Mouse (Mus musculus) macrophage (primary cell): ENCODE results near the gene Lyrm7. TPM values are rescaled to one million over a fixed set of nuclear protein-coding genes. Genes with fewer than 3 reads are reported as not detected.
A peak's percentile ranks its signal among the peaks of the same experiment; 100 is the strongest.

Experiments used
- H3K27ac ChIP-seq: fragments of 350-480 bp; formaldehyde crosslinking; 2 replicates; pipeline ENCODE4 v1.9.0; 2021
- H3K36me3 ChIP-seq: fragments of 350-480 bp; formaldehyde crosslinking; 2 replicates; pipeline ENCODE4 v1.9.0; 2021; ENCODE audit errors: inconsistent target
- H3K4me3 ChIP-seq: fragments of 350-480 bp; formaldehyde crosslinking; 2 replicates; pipeline ENCODE4 v1.9.0; 2021; ENCODE audit errors: inconsistent target
- H3K79me2 ChIP-seq: fragments of 350-480 bp; formaldehyde crosslinking; 2 replicates; pipeline ENCODE4 v1.9.0; 2021; ENCODE audit errors: inconsistent target
- WGBS: methylation state at CpG from one replicate; pipeline ENCODE4 v1.1.7; 2026; ENCODE audit warnings: inconsistent platforms; ENCODE audit not compliant: missing documents; 5-methylcytosine and 5-hydroxymethylcytosine counted together
- polyA plus RNA-seq: library from polyadenylated mRNA; stranded (reverse); fragments of 250-400 nt; gene quantifications from 3 replicates; pipeline ENCODE4 v1.2.4, GENCODE M21; 2018; ENCODE audit warnings: inconsistent platforms

Gene Lyrm7
- polyA plus RNA-seq, 1 experiment from 2014 or later = 3.3 TPM

DNA sequence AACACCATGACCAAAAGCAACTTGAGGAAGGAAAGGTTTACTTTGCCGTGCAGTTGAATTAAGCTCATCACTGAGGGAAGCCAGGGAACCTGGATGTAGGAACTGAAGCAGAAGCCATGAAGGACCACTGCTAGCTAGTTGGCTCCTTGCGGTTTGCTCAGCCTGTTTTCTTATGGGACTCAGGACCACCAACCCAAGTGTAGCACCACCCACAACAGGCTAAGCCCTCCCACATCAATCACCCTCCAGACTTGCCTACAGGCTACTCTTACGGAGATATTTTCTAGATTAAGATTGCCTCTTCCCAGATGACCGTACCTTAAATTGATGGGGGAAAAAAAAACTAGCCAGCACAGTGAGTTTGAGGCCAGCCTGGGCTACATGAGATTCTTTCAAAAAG lies 48.4 kb downstream of the Lyrm7 start:
- H3K27ac ChIP-seq = peak overlapping the region; percentile 63
- H3K4me3 ChIP-seq = no peak overlapping the region
- H3K36me3 ChIP-seq = no peaks in the 10 kb centered on the region
- WGBS = 83% methylated on average over 4 of the region's 4 CpGs
- H3K79me2 ChIP-seq = no peaks in the 10 kb centered on the region

DNA sequence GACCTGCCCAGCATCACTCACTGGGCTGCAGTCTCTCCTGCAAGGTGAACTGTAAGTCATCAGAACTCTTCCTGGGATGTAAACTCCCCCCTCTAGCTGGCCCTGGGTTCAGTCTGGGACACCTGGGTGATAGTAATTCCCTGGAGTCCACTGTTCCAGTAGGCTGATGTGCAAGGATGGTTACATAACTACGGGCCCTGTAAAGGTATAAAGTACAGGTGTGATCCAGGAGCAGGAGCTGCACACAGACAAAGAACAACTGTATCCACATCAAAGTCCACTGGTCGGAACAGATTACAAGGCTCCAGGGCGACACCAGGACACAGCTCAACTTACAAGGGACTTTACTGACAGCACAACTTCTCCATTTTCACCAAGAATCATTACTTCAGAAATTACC lies 49.7 kb downstream of the Lyrm7 start:
- WGBS = 78% methylated on average over 3 of the region's 3 CpGs
- no peak overlapping the region for H3K27ac ChIP-seq
- no peaks in the 10 kb centered on the region for H3K79me2 ChIP-seq
- H3K36me3 ChIP-seq = no peaks in the 10 kb centered on the region
- H3K4me3 ChIP-seq = no peak overlapping the region

DNA sequence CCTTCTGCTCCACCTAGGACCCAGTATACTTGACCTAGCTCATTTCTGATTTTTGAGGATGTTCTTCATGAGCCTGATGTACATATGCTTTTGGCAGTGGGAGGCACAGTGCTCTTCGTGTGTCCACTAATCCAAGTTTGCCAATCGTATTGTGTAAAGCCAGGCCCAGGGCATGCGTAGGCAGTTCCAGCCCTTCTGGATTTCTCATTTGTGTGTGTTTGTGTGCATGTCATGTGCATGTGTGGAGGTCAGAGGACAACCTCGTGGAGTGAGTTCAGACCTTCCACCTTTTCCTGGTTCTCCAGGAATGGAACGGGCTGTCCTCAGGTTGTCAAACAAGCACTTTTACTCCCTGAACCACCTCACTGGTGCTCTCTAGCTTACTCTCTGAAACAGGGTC lies 51.1 kb downstream of the Lyrm7 start:
- H3K36me3 ChIP-seq = no peaks in the 10 kb centered on the region
- 94% methylated on average over 5 of the region's 5 CpGs for WGBS
- no peaks in the 10 kb centered on the region for H3K79me2 ChIP-seq
- no peak overlapping the region for H3K4me3 ChIP-seq
- no peak overlapping the region for H3K27ac ChIP-seq

DNA sequence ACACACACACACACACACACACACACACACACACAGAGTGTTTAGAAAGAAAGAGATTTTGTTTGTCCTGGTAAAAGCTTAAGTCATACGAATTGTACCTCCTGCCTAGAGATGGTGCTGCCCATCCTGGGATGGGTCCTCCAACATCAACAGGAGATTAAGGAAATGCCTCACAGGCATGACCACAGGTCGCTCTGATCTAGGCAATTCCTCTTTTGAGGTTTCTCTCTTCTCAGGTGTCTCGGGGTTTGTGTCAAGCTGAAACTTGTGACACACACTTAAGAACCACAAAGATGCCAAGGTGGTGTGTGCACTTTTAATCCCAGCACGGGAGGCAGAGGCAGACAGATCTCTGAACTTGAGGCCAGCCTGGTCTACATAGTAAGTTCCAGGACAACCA lies 52.5 kb downstream of the Lyrm7 start:
- no peak overlapping the region for H3K4me3 ChIP-seq
- H3K79me2 ChIP-seq = no peaks in the 10 kb centered on the region
- 20% methylated on average over 4 of the region's 4 CpGs for WGBS
- peak overlapping the region; percentile 89 for H3K27ac ChIP-seq
- no peaks in the 10 kb centered on the region for H3K36me3 ChIP-seq

DNA sequence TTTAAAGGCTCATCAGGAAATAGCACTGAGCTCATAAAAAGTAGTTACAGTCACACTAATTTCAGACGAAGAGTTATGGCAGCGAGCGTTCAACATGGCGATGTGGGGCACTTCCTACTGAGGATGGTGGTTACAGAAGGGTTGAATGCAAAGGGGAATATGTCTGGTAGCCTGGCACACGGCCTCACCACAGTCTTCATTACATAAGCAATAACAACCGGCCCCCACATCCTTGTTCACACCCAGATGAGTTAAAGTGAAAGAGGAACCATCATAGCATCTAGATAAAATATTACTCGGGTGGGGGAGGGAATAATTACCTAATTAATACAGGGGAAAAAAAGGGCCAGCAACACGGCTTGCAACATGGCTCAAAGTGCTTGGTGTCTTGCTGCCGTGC lies 53.0 kb downstream of the Lyrm7 start:
- no peaks in the 10 kb centered on the region for H3K79me2 ChIP-seq
- 1% methylated on average over 9 of the region's 9 CpGs for WGBS
- peak overlapping the region; percentile 89 for H3K27ac ChIP-seq
- no peaks in the 10 kb centered on the region for H3K36me3 ChIP-seq
- H3K4me3 ChIP-seq = no peak overlapping the region

DNA sequence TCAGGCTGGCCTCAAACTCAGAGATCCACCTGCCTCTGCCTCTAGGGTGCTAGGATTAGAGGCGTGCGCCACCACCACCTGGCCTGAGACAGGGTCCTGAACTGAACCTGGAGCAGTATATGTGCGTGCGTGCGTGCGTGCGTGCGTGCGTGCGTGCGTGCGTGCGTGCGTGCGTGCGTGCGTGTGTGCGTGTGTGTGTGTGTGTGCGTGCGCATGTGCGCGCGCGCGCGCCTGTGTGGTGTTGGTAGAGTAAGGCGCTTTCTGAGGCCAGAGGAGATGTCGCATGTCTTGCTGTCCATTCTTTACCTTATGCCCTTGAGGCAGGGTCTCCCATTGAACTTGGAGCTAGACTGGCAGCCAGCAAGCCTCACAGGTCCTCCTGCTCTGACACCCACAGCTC lies 53.8 kb downstream of the Lyrm7 start:
- Histone ChIP-seq H3K36me3 (no peaks in the 10 kb centered on the region), H3K27ac (peak overlapping the region; percentile 89), H3K79me2 (no peaks in the 10 kb centered on the region), H3K4me3 (no peak overlapping the region)
- WGBS = 95% methylated on average over 13 of the region's 28 CpGs

DNA sequence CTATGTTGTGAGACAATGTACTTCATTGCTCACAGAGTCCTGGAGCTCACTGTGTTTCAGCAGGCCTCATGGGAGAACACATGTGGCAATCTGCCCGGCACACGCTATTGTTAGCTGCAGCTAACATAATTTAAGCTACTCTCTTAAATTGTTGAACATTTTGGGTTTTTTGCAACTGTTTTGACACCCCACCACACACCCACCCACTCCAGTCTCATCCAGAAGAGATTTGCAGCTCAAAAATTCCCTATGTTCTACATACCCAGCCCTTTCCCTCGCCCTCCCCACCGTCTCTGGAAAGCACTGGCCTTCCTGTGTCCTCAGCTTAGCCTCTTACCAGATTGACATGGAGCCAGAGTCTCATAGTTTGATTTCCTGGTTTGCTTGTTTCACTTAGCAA lies 55.5 kb downstream of the Lyrm7 start:
- Histone ChIP-seq H3K36me3 (no peaks in the 10 kb centered on the region), H3K4me3 (no peak overlapping the region), H3K27ac (no peak overlapping the region), H3K79me2 (no peaks in the 10 kb centered on the region)
- 92% methylated on average over 4 of the region's 4 CpGs for WGBS

DNA sequence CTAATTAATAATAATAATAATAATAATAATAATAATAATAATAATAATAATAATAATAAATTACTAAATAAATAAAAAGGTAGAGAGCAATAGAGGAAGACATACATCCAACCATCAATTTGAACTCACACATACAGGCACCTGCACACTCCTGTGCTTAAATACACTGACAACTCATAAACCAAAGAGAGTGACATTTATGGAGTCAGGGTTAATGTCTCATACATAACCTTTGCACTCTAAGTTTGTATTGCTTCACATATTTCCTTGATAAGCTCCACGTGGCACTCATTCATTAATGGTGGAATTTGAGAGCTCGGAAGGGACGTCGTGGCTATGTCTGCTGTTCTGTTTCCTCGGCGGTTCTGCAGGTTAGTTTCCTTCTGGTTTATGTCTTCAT lies 58.1 kb downstream of the Lyrm7 start:
- H3K27ac ChIP-seq = peak overlapping the region; percentile 94

DNA sequence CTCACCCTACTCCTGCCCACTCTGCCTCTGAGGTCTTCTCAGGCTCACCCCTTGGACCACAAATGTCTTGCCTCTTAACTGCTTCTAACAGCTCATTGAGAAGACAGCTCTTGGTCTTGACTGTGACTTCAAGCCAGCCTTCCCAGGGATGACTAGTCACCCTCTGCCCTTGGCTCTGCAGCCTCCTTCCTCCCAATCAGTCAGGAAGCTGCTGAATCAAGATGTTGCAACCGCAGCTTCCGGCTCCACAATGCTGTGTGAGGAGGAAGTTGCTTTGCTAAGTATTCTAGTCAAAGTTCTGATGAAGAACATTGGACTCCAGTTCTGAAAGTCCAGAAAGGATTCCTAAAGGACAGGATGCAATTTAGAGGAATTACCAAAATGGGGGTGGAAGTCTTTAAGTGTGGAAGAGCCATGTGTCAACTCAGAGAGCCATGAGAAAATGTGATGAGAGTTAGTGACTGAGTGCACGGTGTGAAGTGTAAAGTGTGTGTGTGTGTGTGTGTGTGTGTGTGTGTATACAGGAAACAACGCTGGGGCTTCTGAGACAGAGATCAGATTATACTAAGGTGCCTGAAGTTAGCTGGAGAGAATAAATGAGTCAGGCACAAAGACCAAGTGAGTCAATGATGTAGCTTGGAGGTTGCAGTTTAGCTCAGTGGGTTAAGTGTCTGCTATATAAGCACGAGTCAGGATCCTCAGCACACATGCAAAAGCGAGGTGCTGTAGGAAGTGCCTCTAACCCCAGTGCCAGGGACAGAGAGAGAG lies 58.7 kb downstream of the Lyrm7 start:
- H3K4me3 ChIP-seq = peak overlapping the region; percentile 0; the same call in 1 of the 2 replicates
- no peaks in the 10 kb centered on the region for H3K79me2 ChIP-seq
- WGBS = 0% methylated on average over 6 of the region's 6 CpGs
- H3K27ac ChIP-seq = peak overlapping the region; percentile 94
- no peaks in the 10 kb centered on the region for H3K36me3 ChIP-seq

More for the DNA sequence above, 58.1 kb downstream of the Lyrm7 start:
- Histone ChIP-seq H3K4me3 (no peak overlapping the region), H3K79me2 (no peaks in the 10 kb centered on the region), H3K36me3 (no peaks in the 10 kb centered on the region)
- 56% methylated on average over 6 of the region's 6 CpGs for WGBS

DNA sequence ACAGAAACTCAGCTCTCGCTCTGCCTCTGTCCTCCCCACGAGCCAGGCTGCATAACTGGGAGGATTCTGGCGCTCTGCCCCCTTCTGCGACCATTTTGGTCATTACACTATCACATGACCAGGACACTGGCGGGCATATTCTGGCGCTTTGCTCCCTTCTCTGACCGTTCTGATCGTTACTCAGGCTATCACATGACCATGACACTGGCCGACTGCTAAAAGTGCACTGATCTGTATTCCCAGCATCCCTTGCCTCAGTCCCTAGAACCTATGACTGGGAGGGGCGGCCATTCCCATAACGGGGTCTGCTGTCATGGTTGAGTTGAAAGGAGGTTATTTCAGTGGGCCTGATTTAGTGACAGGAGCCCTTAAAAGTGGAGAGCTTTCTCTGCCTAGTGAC lies 64.2 kb downstream of the Lyrm7 start:
- H3K79me2 ChIP-seq = no peaks in the 10 kb centered on the region
- WGBS = 85% methylated on average over 11 of the region's 11 CpGs
- H3K4me3 ChIP-seq = no peak overlapping the region
- no peaks in the 10 kb centered on the region for H3K36me3 ChIP-seq
- H3K27ac ChIP-seq = no peak overlapping the region

DNA sequence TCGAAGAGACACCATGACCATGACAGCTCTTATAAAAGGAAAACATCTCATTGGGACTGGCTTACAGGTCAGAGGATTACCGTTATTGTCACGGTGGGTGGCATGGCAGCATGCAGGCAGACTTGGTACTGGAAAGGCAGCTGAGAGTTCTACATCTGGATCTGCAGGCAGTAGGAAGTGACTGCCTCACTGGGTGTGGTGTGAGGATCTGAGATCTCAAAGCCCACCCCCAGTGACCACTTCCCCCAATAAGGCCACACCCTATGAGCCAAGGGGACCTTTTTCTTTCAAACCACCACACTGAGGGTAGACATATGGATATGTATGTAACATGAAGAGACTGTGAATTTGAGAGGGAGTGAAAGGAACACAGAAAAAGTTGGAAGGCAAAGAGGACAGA lies 66.0 kb downstream of the Lyrm7 start:
- H3K79me2 ChIP-seq = no peaks in the 10 kb centered on the region
- H3K27ac ChIP-seq = no peak overlapping the region
- no peaks in the 10 kb centered on the region for H3K36me3 ChIP-seq
- WGBS = 94% methylated on average over 3 of the region's 3 CpGs
- no peak overlapping the region for H3K4me3 ChIP-seq

DNA sequence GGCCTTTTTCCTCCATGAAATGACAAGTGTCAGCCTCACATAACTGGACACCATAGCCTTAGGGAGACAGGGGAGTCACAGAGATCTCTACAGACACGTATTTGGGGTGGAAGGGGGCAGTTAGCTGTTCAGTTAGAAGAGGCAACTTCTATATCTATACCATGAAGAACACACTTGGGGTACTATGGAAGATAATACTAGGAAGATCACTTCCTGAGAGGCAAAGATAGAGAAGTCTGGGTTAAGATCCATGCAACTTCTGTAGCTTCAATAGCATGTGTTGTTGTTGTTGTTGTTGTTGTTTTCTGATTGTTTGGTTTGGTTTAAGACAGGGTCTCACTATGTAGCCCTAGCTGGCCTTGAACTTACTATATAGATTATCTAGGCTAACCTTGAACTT lies 67.5 kb downstream of the Lyrm7 start:
- Histone ChIP-seq H3K4me3 (no peak overlapping the region), H3K36me3 (no peaks in the 10 kb centered on the region), H3K27ac (no peak overlapping the region), H3K79me2 (no peaks in the 10 kb centered on the region)
- 100% methylated on average over 1 of the region's 1 CpGs for whole genome bisulfite sequencing

DNA sequence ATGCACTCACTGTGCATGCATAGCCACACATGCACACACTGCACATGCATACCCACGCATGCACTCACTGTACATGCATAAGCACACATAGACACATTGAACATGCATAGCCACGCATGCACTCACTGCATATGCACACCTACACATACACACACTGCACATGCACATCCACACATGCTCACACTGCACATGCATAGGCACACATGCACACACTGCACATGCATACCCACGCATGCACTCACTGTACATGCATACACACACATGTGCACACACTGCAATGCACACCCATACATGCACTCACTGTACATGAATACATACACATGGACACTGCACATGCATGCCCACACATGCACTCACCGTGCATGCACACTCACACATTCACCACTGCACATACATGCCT lies 69.3 kb downstream of the Lyrm7 start:
- Histone ChIP-seq H3K36me3 (no peaks in the 10 kb centered on the region), H3K79me2 (peaks cover 6% of the 10 kb centered on the region), H3K27ac (no peak overlapping the region), H3K4me3 (no peak overlapping the region)
- WGBS = 97% methylated on average over 4 of the region's 4 CpGs

DNA sequence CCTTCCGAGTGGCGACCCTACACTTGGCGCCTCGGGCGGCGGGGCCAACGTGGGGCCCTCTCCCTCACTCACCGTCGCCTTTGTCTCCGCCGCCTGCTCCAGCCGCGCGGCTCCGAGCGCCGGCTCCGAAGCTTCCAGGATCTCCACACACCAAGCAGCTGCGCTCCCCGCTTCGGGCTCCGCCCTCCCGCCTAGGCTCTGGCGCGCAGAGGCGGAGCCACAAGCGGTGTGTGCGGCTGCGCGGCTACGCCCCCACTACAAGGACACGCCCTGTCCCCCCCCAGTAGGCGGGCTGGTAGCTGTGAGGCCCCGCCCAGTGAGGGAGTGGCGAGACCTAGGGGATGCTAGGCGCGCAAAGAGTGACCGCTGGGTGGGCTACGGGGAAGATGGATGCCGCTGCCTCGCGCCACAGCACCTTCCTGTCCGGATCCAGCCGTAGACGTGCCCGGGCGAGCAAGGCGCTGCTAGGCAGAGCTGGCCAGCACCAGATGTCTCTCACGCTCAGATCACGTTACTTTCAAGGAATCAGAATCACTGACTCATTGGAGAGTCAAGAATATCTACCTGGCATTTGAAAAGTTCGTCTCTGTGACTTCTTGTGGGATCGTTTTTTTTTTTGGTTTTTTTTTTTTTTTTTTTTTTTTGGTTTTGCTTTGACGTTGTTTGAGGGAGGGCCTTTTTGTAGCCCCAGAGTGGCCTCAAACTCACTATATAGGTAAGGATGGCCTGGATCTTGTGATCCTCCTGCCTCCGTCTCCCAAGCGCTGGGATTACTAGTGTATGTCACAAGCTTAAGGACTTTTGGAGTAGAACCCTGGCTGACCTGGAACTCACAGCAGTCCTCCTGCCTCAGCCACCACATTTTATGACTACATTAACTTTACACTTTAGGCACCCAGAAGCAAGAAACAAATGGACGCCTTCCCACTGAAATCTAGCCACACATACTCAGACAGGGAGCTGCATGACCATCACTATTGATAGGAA lies 72.9 kb downstream of the Lyrm7 start, which contains the start of gene Cdc42se2:
Gene Cdc42se2, minus strand, starts transcription at position 188 of the 987 bp plus-strand sequence.
- Histone ChIP-seq H3K36me3 (no peaks in the 10 kb centered on the region), H3K79me2 (peaks cover 42% of the 10 kb centered on the region), H3K27ac (peak within 1 kb of the TSS; percentile 67), H3K4me3 (peak within 1 kb of the TSS; percentile 71)
- 5% methylated on average over 56 of the region's 56 CpGs for WGBS
